In genomic region chr10:42761901-42762669, GRCm38 (mm10) we compare ENCODE assay signal across 8 mouse cellular contexts. TPM values are rescaled to one million over a fixed set of nuclear protein-coding genes. Genes with fewer than 3 reads are reported as not detected.
DNase-seq lines count a peak whose midpoint lies in the region; ATAC-seq and TF ChIP-seq lines count a peak whose summit lies in the region.

No protein-coding gene starts in this region.

- peak overlapping the region; percentile 88 for H3K9ac ChIP-seq in hindbrain, embryonic 15.5 days

- no peaks in the 10 kb centered on the region for H3K27me3 ChIP-seq in hindbrain, embryonic 15.5 days
- H3K27me3 ChIP-seq in limb, embryonic 10.5 days (ENCODE audit: low read depth, poor library complexity, severe bottlenecking): no peaks in the 10 kb centered on the region

- DNase-seq in gastrocnemius, adult 2 months: peak; percentile 73
- no peak for DNase-seq in gastrocnemius, adult 18-20 months (ENCODE audit: low spot score)
- DNase-seq in brain, adult 2 months (ENCODE audit: low read depth, low spot score): peak; percentile 58
- peak; percentile 51 for DNase-seq in forelimb bud, embryonic 11.5 days (ENCODE audit: low read depth, low spot score)
- peak; percentile 76 for DNase-seq in limb, embryonic 10.5 days (ENCODE audit: low spot score)
- DNase-seq in mesoderm, embryonic 11.5 days (ENCODE audit: low read depth, low spot score): peak; percentile 64
- peak; percentile 5 for DNase-seq in spleen, adult 12 weeks (ENCODE audit: low spot score)

- H3K4me1 ChIP-seq in hindbrain, embryonic 15.5 days (replicated peaks): peaks cover 28% of the 10 kb centered on the region
- H3K4me1 ChIP-seq in limb, embryonic 10.5 days: peaks cover 24% of the 10 kb centered on the region

- H3K4me3 ChIP-seq in gastrocnemius, adult 2 months: peak overlapping the region; percentile 99
- peak overlapping the region; percentile 58 for H3K4me3 ChIP-seq in hindbrain, embryonic 15.5 days
- H3K4me3 ChIP-seq in limb, embryonic 10.5 days: peak overlapping the region; percentile 73

- peak overlapping the region; percentile 99 for H3K27ac ChIP-seq in gastrocnemius, adult 2 months
- H3K27ac ChIP-seq in hindbrain, embryonic 15.5 days (replicated peaks): peak overlapping the region; percentile 92
- H3K27ac ChIP-seq in limb, embryonic 10.5 days: peak overlapping the region; percentile 94

- WGBS in hindbrain, embryonic 15.5 days: under 1% methylated on average over 54 of the region's 66 CpGs
- under 1% methylated on average over 66 of the region's 66 CpGs for WGBS in limb, embryonic 10.5 days

- H3K4me2 ChIP-seq in hindbrain, embryonic 15.5 days: peak overlapping the region; percentile 86

- TF ChIP-seq CTCF in gastrocnemius, adult 2 months (IDR thresholded peaks at IDR 0.05): no peak

- ATAC-seq in hindbrain, embryonic 15.5 days (ENCODE audit: low FRiP score, low read depth): no peak; the same call in none of the 2 replicates

- intact Hi-C loops in gastrocnemius, adult 2 months (cut with DNase I): no loop called here

- H3K36me3 ChIP-seq in hindbrain, embryonic 15.5 days: no peaks in the 10 kb centered on the region
- H3K36me3 ChIP-seq in limb, embryonic 10.5 days: peaks cover 5% of the 10 kb centered on the region

- no peaks in the 10 kb centered on the region for H3K9me3 ChIP-seq in hindbrain, embryonic 15.5 days
- no peaks in the 10 kb centered on the region for H3K9me3 ChIP-seq in limb, embryonic 10.5 days (replicated peaks)

RNA-seq across cellular contexts. Expression of gene Sec63, which starts 0.8 kb away (rescaled TPM):
- total RNA-seq in gastrocnemius, adult 2 months (2021): 10 to 100 TPM; 24.1 to 26.2 TPM
- total RNA-seq in gastrocnemius, adult 18-20 months (2021): 10 to 100 TPM; 26.9 to 27.7 TPM
- polyA plus RNA-seq in hindbrain, embryonic 15.5 days (2015; fragmentation: Nextera tagmentation; extraction: Ambion mirVana): 18.8 and 20.7 TPM in 2 replicates
- 24.7 and 29.9 TPM in 2 replicates for polyA plus RNA-seq in limb, embryonic 10.5 days (2016; fragmentation: Nextera tagmentation; extraction: Ambion mirVana)
